Mouse (Mus musculus) inflammation-experienced regulatory T-cells, adult 16 weeks (primary cell): Measurements from ENCODE around the gene Zfp410. TPM values are rescaled to one million over a fixed set of nuclear protein-coding genes. Genes with fewer than 3 reads are reported as not detected.

Source experiments
- polyA plus RNA-seq: library from polyadenylated mRNA; unstranded; fragments of 100-300 nt; shearing (Covaris generic); gene quantifications from one replicate; pipeline ENCODE4 v1.2.1, GENCODE M21; 2017

Zfp410 gene
- 74.8 TPM for polyA plus RNA-seq

GRCm38 (mm10) chr12:84316721-84317621 lies at the start of gene Zfp410:
Gene Zfp410, plus strand, starts transcription at chr12:84316852.

GRCm38 (mm10) chr12:84284885-84285592 lies 31.6 kb upstream of the Zfp410 start, which contains the start of gene Ptgr2:
Gene Ptgr2, plus strand, starts transcription at chr12:84285232.

GRCm38 (mm10) chr12:84361555-84362489 lies 45.2 kb downstream of the Zfp410 start, which contains the start of the genes Coq6 and Fam161b:
Gene Coq6, plus strand, starts transcription at chr12:84361657.
Gene Fam161b, minus strand, starts transcription at chr12:84361833.

Other genes with a start within 250 kb of the Zfp410 start
- not detected for gene Acot5, start 247.5 kb upstream of the Zfp410 start, polyA plus RNA-seq
- 0.55 TPM for gene Acot6, start 216.2 kb upstream of the Zfp410 start, polyA plus RNA-seq
- gene Dnal1, start 202.5 kb upstream of the Zfp410 start, polyA plus RNA-seq = 0.93 TPM
- not detected for gene Pnma1, start 168.4 kb upstream of the Zfp410 start, polyA plus RNA-seq
- gene Elmsan1, start 98.0 kb upstream of the Zfp410 start, polyA plus RNA-seq = 32.9 TPM
- gene Ptgr2, start 31.6 kb upstream of the Zfp410 start, polyA plus RNA-seq = 39.0 TPM
- 28.1 TPM for gene Coq6, start 44.8 kb downstream of the Zfp410 start, polyA plus RNA-seq
- gene Fam161b, start 45.0 kb downstream of the Zfp410 start, polyA plus RNA-seq = 0.91 TPM
- 61.3 TPM for gene Entpd5, start 92.2 kb downstream of the Zfp410 start, polyA plus RNA-seq
- 0.88 TPM for gene Bbof1, start 92.2 kb downstream of the Zfp410 start, polyA plus RNA-seq
- 36.0 TPM for gene Rnf113a2, start 100.3 kb downstream of the Zfp410 start, polyA plus RNA-seq
- gene Aldh6a1, start 134.2 kb downstream of the Zfp410 start, polyA plus RNA-seq = 27.6 TPM
- gene Lin52, start 134.6 kb downstream of the Zfp410 start, polyA plus RNA-seq = 25.9 TPM